8 mouse cellular contexts compared by ENCODE assay signal in genomic region chr3:153658051-153658777, GRCm38 (mm10).
DNase-seq lines count a peak whose midpoint lies in the region; ATAC-seq and TF ChIP-seq lines count a peak whose summit lies in the region.
"Had no signal": no experiment of that assay in that cellular context is flagged by ENCODE, and none has a peak within 500 bp of the region (broad histone marks: within the 10 kb centered on the region; RNA-seq: fewer than 3 reads in every experiment).

No protein-coding gene starts in this region.

- H3K4me1 ChIP-seq in CH12.LX (ENCODE audit: control insufficient read depth in 1 of 2, insufficient read depth in 2 of 2), result peaks cover 3 to 9% of the 10 kb centered on the region in 2 experiments
- peaks cover 4% of the 10 kb centered on the region for H3K4me1 ChIP-seq in forebrain, postnatal 0 days (ENCODE audit: insufficient read depth)

- in situ Hi-C loops in CH12.LX (cut with MboI; ENCODE audit: low pct_ligation_motif_present, low pct_unique_long_range_greater_than_20kb, low sequenced_read_pairs), result no loop called here

- no peak overlapping the region for H3K4me3 ChIP-seq in CH12.LX (replicated peaks in 1 of 3; ENCODE audit: low read depth in 2 of 3, low read length in 2 of 3, poor library complexity in 1 of 3)
- no peak overlapping the region for H3K4me3 ChIP-seq in forebrain, postnatal 0 days (ENCODE audit: low read depth, low read length)
- H3K4me3 ChIP-seq: hindbrain, embryonic 15.5 days had no signal

- peak; percentile 39; the same call in 1 of the 2 replicates for ATAC-seq in forebrain, postnatal 0 days

- no peak overlapping the region for H3K9ac ChIP-seq in CH12.LX (ENCODE audit: insufficient read depth, low read depth)
- no peak overlapping the region for H3K9ac ChIP-seq in forebrain, postnatal 0 days
- H3K9ac ChIP-seq: hindbrain, embryonic 15.5 days had no signal

- no peaks in the 10 kb centered on the region for H3K9me3 ChIP-seq in CH12.LX (replicated peaks; ENCODE audit: low read length)
- no peaks in the 10 kb centered on the region for H3K9me3 ChIP-seq in forebrain, postnatal 0 days (ENCODE audit: low read length)
- H3K9me3 ChIP-seq: hindbrain, embryonic 15.5 days had no signal

- peak overlapping the region; percentile 48 for H3K4me2 ChIP-seq in CH12.LX (ENCODE audit: insufficient read depth, low read depth, poor library complexity, severe bottlenecking)
- H3K4me2 ChIP-seq in forebrain, postnatal 0 days (ENCODE audit: low read depth), result no peak overlapping the region
- H3K4me2 ChIP-seq: hindbrain, embryonic 15.5 days had no signal

- dilution Hi-C loops in CH12.LX (cut with MboI; ENCODE audit: extremely low pct_ligation_motif_present, extremely low pct_unique_long_range_greater_than_20kb, low sequenced_read_pairs), result loop anchor here (25.0 kb wide), 1 partner anchor 154 kb away; no protein-coding TSS in a partner anchor

- no peaks in the 10 kb centered on the region for H3K79me2 ChIP-seq in CH12.LX (replicated peaks; ENCODE audit: control insufficient read depth, extremely low read depth, insufficient read depth, poor library complexity, severe bottlenecking)

- peaks cover 8% of the 10 kb centered on the region for H3K27me3 ChIP-seq in CH12.LX (replicated peaks)
- no peaks in the 10 kb centered on the region for H3K27me3 ChIP-seq in forebrain, postnatal 0 days (ENCODE audit: insufficient read depth, low read length)
- no peaks in the 10 kb centered on the region for H3K27me3 ChIP-seq in splenic B cell, adult 2 months (ENCODE audit: control insufficient read depth, insufficient read depth, low read length, poor library complexity, severe bottlenecking)
- H3K27me3 ChIP-seq: hindbrain, embryonic 15.5 days had no signal

- DNase-seq in A20 (ENCODE audit: low read depth, low spot score), result peak; percentile 47
- DNase-seq in CH12.LX (ENCODE audit: extremely low read depth), result peak; percentile 87
- peak; percentile 51 for DNase-seq in cerebellum, adult 8-10 months
- peak; percentile 66 for DNase-seq in forebrain, postnatal 0 days
- peak; percentile 73 to 76 for DNase-seq in kidney, postnatal 4 days
- DNase-seq in lung, postnatal 25 days (ENCODE audit: low spot score), result peak; percentile 38
- DNase-seq in splenic B cell, adult 2 months (ENCODE audit: low read depth, low spot score), result peak; percentile 64

- no peak for TF ChIP-seq EP300 in CH12.LX (IDR thresholded peaks at IDR 0.05; ENCODE audit: low read length)

- TF ChIP-seq RAD21 in CH12.LX (IDR thresholded peaks at IDR 0.05; ENCODE audit: low read depth, low read length), result peak; percentile 84

- H3K27ac ChIP-seq in CH12.LX (ENCODE audit: insufficient read depth, low read depth), result no peak overlapping the region
- H3K27ac ChIP-seq in forebrain, postnatal 0 days (ENCODE audit: low read depth, low read length), result no peak overlapping the region
- H3K27ac ChIP-seq: hindbrain, embryonic 15.5 days had no signal

- TF ChIP-seq CTCF in CH12.LX (conservative IDR thresholded peaks at IDR 0.05 in 1 of 2, IDR thresholded peaks at IDR 0.05 in 1 of 2; ENCODE audit: low read depth in 2 of 2, low read length in 2 of 2), result peak; percentile 87 to 97
- TF ChIP-seq CTCF in forebrain, postnatal 0 days (IDR thresholded peaks at IDR 0.05; ENCODE audit: low read depth), result peak; percentile 81

- 69% methylated on average over 22 of the region's 22 CpGs for WGBS in forebrain, postnatal 0 days

- TF ChIP-seq POLR2A in CH12.LX (IDR thresholded peaks at IDR 0.05; ENCODE audit: low read depth, low read length), result no peak

- no peaks in the 10 kb centered on the region for H3K36me3 ChIP-seq in CH12.LX (replicated peaks in 1 of 2; ENCODE audit: control insufficient read depth in 1 of 2, insufficient read depth in 1 of 2, low read length in 1 of 2)
- H3K36me3 ChIP-seq in forebrain, postnatal 0 days (ENCODE audit: insufficient read depth), result no peaks in the 10 kb centered on the region
- H3K36me3 ChIP-seq in splenic B cell, adult 2 months (ENCODE audit: control insufficient read depth, insufficient read depth, low read length, poor library complexity, severe bottlenecking), result no peaks in the 10 kb centered on the region
- H3K36me3 ChIP-seq: hindbrain, embryonic 15.5 days had no signal

TF ChIP-seq in CH12.LX, 34 proteins besides CTCF, POLR2A, EP300 and RAD21:
- no peak for TF ChIP-seq ZNF384 (IDR thresholded peaks at IDR 0.05; ENCODE audit: low read depth, low read length)
- no peak for TF ChIP-seq USF2 (conservative IDR thresholded peaks at IDR 0.05; ENCODE audit: low read depth, low read length)
- 0 out of 2 replicates have a peak, but pooled peaks have one; percentile 23 for TF ChIP-seq MXI1 (IDR thresholded peaks at IDR 0.05; ENCODE audit: low read depth, low read length)
- no peak for TF ChIP-seq TCF12 (IDR thresholded peaks at IDR 0.05; ENCODE audit: low read depth, low read length)
- no peak for TF ChIP-seq GABPA (IDR thresholded peaks at IDR 0.05; ENCODE audit: insufficient replicate concordance, low read depth, low read length)
- TF ChIP-seq TBP (conservative IDR thresholded peaks at IDR 0.05; ENCODE audit: low read depth, low read length), result no peak
- TF ChIP-seq ZKSCAN1 (IDR thresholded peaks at IDR 0.05; ENCODE audit: borderline replicate concordance, low read depth, low read length), result no peak
- TF ChIP-seq ZMIZ1 (IDR thresholded peaks at IDR 0.05; ENCODE audit: low read depth, low read length), result no peak
- TF ChIP-seq MEF2A (IDR thresholded peaks at IDR 0.05; ENCODE audit: borderline replicate concordance, low read depth, low read length), result no peak
- TF ChIP-seq MYC (IDR thresholded peaks at IDR 0.05; ENCODE audit: low read depth, low read length), result peak; percentile 29; the same call in 1 of the 2 replicates
- TF ChIP-seq CHD2 (IDR thresholded peaks at IDR 0.05; ENCODE audit: low read length), result no peak
- no peak for TF ChIP-seq PAX5 (IDR thresholded peaks at IDR 0.05; ENCODE audit: low read length)
- TF ChIP-seq E2F4 (IDR thresholded peaks at IDR 0.05; ENCODE audit: insufficient replicate concordance, low read depth, low read length), result no peak
- peak; percentile 77 for TF ChIP-seq BHLHE40 (IDR thresholded peaks at IDR 0.05; ENCODE audit: low read depth, low read length)
- TF ChIP-seq SIN3A (IDR thresholded peaks at IDR 0.05; ENCODE audit: low read length), result 0 out of 2 replicates have a peak, but pooled peaks have one; percentile 46
- no peak for TF ChIP-seq USF1 (IDR thresholded peaks at IDR 0.05; ENCODE audit: low read depth, low read length)
- TF ChIP-seq HCFC1 (IDR thresholded peaks at IDR 0.05; ENCODE audit: low read depth, low read length), result no peak
- TF ChIP-seq POLR2AphosphoS2 (IDR thresholded peaks at IDR 0.05; ENCODE audit: low read depth, low read length), result no peak
- TF ChIP-seq ETS1 (conservative IDR thresholded peaks at IDR 0.05; ENCODE audit: low read depth, low read length), result no peak
- TF ChIP-seq SMC3 (IDR thresholded peaks at IDR 0.05; ENCODE audit: low read depth, low read length), result peak; percentile 85
- TF ChIP-seq NELFE (IDR thresholded peaks at IDR 0.05; ENCODE audit: low read depth, low read length), result no peak
- no peak for TF ChIP-seq ZC3H11A (IDR thresholded peaks at IDR 0.05; ENCODE audit: low read depth, low read length)
- TF ChIP-seq MAFK (IDR thresholded peaks at IDR 0.05; ENCODE audit: insufficient replicate concordance, low read length), result no peak
- TF ChIP-seq ELF1 (IDR thresholded peaks at IDR 0.05; ENCODE audit: low read depth, low read length), result no peak
- TF ChIP-seq NRF1 (IDR thresholded peaks at IDR 0.05; ENCODE audit: low read depth, low read length), result no peak
- TF ChIP-seq MAX (IDR thresholded peaks at IDR 0.05; ENCODE audit: low read length), result peak; percentile 14; the same call in 1 of the 2 replicates
- TF ChIP-seq CHD1 (IDR thresholded peaks at IDR 0.05; ENCODE audit: low read depth, low read length), result no peak
- TF ChIP-seq JUN (IDR thresholded peaks at IDR 0.05; ENCODE audit: insufficient read depth, low read depth, low read length), result no peak
- TF ChIP-seq UBTF (IDR thresholded peaks at IDR 0.05; ENCODE audit: low read depth, low read length), result no peak
- 0 out of 2 replicates have a peak, but pooled peaks have one; percentile 44 for TF ChIP-seq IRF4 (IDR thresholded peaks at IDR 0.05; ENCODE audit: low read depth, low read length)
- peak; percentile 89 for TF ChIP-seq MAZ (IDR thresholded peaks at IDR 0.05; ENCODE audit: low read depth, low read length)
- TF ChIP-seq JUND (conservative IDR thresholded peaks at IDR 0.05; ENCODE audit: low read depth, low read length), result no peak
- TF ChIP-seq KAT2A (IDR thresholded peaks at IDR 0.05; ENCODE audit: insufficient replicate concordance, low read length), result no peak
- no peak for TF ChIP-seq RCOR1 (conservative IDR thresholded peaks at IDR 0.05; ENCODE audit: low read depth, low read length)
